Mouse (Mus musculus): ENCODE measurements at regions not wholly inside any gene's neighbourhood (a gene's known extent, or its start where the extent isn't known, plus 50 kb on each side); places are given as distances from the start of the nearest gene placed in this dataset.

DNA sequence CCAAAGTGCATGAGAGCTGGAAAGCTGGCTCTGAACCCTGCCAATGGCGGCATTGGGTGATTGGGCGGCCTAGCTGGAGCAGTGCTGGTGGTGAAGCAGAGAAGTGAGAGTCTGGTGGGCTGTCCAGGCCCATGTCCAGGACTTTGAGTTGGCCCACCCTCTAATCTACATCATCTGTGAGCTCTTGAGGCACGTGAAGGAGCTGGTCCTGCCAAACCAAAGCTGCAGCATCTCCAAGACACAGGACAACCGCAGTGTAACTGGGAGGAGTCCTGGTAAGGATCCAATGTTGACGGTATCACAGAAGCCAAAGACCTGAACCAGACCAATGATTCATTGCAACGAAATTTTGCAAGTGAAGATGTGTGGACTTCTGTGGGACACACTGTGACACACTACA, 231.4 kb upstream of the Gm6657 start:
- Histone ChIP-seq H3K9me3 (replicated peaks) (no peaks in the 10 kb centered on the region; the same call in 1 of the 2 replicates), H3K4me3 (ENCODE audit: low read depth, low read length) (no peak overlapping the region), H3K4me1 (ENCODE audit: insufficient read depth, low read depth, low read length) (no peaks in the 10 kb centered on the region), H3K27me3 (ENCODE audit: insufficient read depth, low read length) (no peaks in the 10 kb centered on the region), H3K36me3 (replicated peaks) (no peaks in the 10 kb centered on the region)
- DNase-seq (ENCODE audit: low spot score) (no peak), ATAC-seq (ENCODE audit: extremely low read depth, insufficient number of reproducible peaks, low FRiP score, poor library complexity, severe bottlenecking) (no peak)
- TF ChIP-seq CTCF (IDR thresholded peaks at IDR 0.05; ENCODE audit: low read depth, low read length), result no peak
- no peak for TF ChIP-seq GATA2 (IDR thresholded peaks at IDR 0.05; ENCODE audit: borderline replicate concordance, low read depth, low read length)
- no peak for TF ChIP-seq GATA1 (IDR thresholded peaks at IDR 0.05; ENCODE audit: borderline replicate concordance, low read length)
- no peak for TF ChIP-seq TAL1 (conservative IDR thresholded peaks at IDR 0.05; ENCODE audit: low read depth, low read length)
- TF ChIP-seq POLR2AphosphoS5 (IDR thresholded peaks at IDR 0.05; ENCODE audit: insufficient replicate concordance, low read depth, low read length), result no peak

DNA sequence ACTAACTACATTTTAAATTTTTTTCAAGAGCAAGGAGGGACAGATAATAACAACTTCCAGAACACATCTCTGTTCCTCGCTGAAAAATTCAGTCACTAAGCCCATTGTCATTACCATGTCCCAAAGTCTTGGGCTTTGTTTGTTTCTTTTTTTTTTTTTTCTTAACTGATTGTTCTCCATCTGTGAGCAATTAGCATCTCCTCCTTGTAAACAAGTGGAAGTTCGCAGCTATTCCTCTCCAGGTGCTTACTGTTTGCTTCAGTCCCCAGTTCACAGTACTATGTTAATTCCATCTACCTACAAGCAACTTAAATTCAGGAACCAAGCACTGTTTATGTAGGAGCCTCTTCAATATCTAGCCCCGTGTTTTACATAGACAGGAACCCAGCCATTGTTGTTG, 225.5 kb upstream of the Gm6657 start:
- Histone ChIP-seq H3K4me1 (ENCODE audit: insufficient read depth, low read depth, low read length) (no peaks in the 10 kb centered on the region), H3K9me3 (replicated peaks) (no peaks in the 10 kb centered on the region; the same call in 1 of the 2 replicates), H3K27me3 (ENCODE audit: insufficient read depth, low read length) (no peaks in the 10 kb centered on the region), H3K4me3 (ENCODE audit: low read depth, low read length) (no peak overlapping the region), H3K36me3 (replicated peaks) (no peaks in the 10 kb centered on the region)
- TF ChIP-seq CTCF (IDR thresholded peaks at IDR 0.05; ENCODE audit: low read depth, low read length) (no peak), GATA2 (IDR thresholded peaks at IDR 0.05; ENCODE audit: borderline replicate concordance, low read depth, low read length) (no peak)
- ATAC-seq (ENCODE audit: extremely low read depth, insufficient number of reproducible peaks, low FRiP score, poor library complexity, severe bottlenecking), result no peak
- DNase-seq (ENCODE audit: low spot score), result no peak

DNA sequence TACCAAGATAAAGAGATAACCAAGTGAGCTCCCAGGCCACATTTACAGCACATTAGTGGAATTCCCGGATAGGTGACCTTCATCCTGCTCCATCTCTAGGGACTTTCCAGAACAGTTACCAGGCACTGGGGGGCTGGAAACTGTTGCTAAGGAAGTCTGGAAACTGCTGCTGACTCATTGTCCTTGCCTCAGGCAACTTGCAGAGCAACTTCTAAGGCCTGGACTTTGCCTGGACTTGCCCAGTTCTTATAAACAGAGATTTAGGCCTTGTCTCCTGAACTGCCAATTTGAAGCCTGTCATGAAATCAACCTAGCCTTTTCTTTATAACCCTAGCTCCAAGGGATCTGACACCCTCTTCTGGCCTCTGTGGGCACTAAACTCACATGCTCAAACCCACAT, 224.0 kb upstream of the Gm6657 start:
- Histone ChIP-seq H3K9me3 (replicated peaks) (no peaks in the 10 kb centered on the region; the same call in 1 of the 2 replicates), H3K4me3 (ENCODE audit: low read depth, low read length) (no peak overlapping the region), H3K27me3 (ENCODE audit: insufficient read depth, low read length) (no peaks in the 10 kb centered on the region), H3K4me1 (ENCODE audit: insufficient read depth, low read depth, low read length) (no peaks in the 10 kb centered on the region), H3K36me3 (replicated peaks) (no peaks in the 10 kb centered on the region)
- TF ChIP-seq GATA2 (IDR thresholded peaks at IDR 0.05; ENCODE audit: borderline replicate concordance, low read depth, low read length), result no peak
- no peak for TF ChIP-seq CTCF (IDR thresholded peaks at IDR 0.05; ENCODE audit: low read depth, low read length)
- TF ChIP-seq TAL1 (conservative IDR thresholded peaks at IDR 0.05; ENCODE audit: low read depth, low read length), result no peak
- TF ChIP-seq GATA1 (IDR thresholded peaks at IDR 0.05; ENCODE audit: borderline replicate concordance, low read length), result no peak
- TF ChIP-seq POLR2AphosphoS5 (IDR thresholded peaks at IDR 0.05; ENCODE audit: insufficient replicate concordance, low read depth, low read length), result no peak
- ATAC-seq (ENCODE audit: extremely low read depth, insufficient number of reproducible peaks, low FRiP score, poor library complexity, severe bottlenecking) (no peak), DNase-seq (ENCODE audit: low spot score) (no peak)

DNA sequence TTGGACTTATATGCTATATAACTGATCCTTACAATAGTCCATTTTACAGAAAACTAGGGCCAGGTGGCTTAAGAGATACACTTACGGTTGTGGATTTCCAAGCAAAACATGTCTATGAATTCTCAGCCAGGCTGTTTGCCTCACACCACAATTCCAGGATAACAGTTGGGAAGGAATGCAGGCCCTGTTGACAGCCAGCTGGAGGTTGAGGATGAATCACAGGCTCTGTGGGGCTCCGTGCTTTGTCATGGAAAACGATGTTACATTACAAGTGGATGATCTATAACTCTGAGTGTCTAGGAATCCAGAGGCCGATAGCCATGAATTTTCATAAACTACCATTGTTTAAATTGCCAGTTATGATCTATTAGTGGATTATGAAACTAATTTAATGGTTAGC, 221.9 kb upstream of the Gm6657 start:
- H3K4me1 ChIP-seq (ENCODE audit: insufficient read depth, low read depth, low read length), result no peaks in the 10 kb centered on the region
- TF ChIP-seq GATA1 (IDR thresholded peaks at IDR 0.05; ENCODE audit: borderline replicate concordance, low read length) (no peak), TAL1 (conservative IDR thresholded peaks at IDR 0.05; ENCODE audit: low read depth, low read length) (no peak), CTCF (IDR thresholded peaks at IDR 0.05; ENCODE audit: low read depth, low read length) (no peak), GATA2 (IDR thresholded peaks at IDR 0.05; ENCODE audit: borderline replicate concordance, low read depth, low read length) (no peak), POLR2AphosphoS5 (IDR thresholded peaks at IDR 0.05; ENCODE audit: insufficient replicate concordance, low read depth, low read length) (no peak)
- no peaks in the 10 kb centered on the region for H3K9me3 ChIP-seq (replicated peaks)
- ATAC-seq (ENCODE audit: extremely low read depth, insufficient number of reproducible peaks, low FRiP score, poor library complexity, severe bottlenecking) (no peak), DNase-seq (ENCODE audit: low spot score) (no peak)
- H3K27me3 ChIP-seq (ENCODE audit: insufficient read depth, low read length), result no peaks in the 10 kb centered on the region
- H3K36me3 ChIP-seq (replicated peaks), result no peaks in the 10 kb centered on the region
- H3K4me3 ChIP-seq (ENCODE audit: low read depth, low read length), result no peak overlapping the region

GRCm38 (mm10) chr12:77976952-77977351, 217.1 kb upstream of the Gm6657 start:
- no peak for DNase-seq (ENCODE audit: low spot score)
- no peaks in the 10 kb centered on the region for H3K36me3 ChIP-seq (replicated peaks)
- no peaks in the 10 kb centered on the region for H3K4me1 ChIP-seq (ENCODE audit: insufficient read depth, low read depth, low read length)
- no peaks in the 10 kb centered on the region for H3K9me3 ChIP-seq (replicated peaks)
- H3K4me3 ChIP-seq (ENCODE audit: low read depth, low read length), result no peak overlapping the region
- ATAC-seq (ENCODE audit: extremely low read depth, insufficient number of reproducible peaks, low FRiP score, poor library complexity, severe bottlenecking), result no peak
- no peaks in the 10 kb centered on the region for H3K27me3 ChIP-seq (ENCODE audit: insufficient read depth, low read length)
- TF ChIP-seq GATA1 (IDR thresholded peaks at IDR 0.05; ENCODE audit: borderline replicate concordance, low read length) (no peak), GATA2 (IDR thresholded peaks at IDR 0.05; ENCODE audit: borderline replicate concordance, low read depth, low read length) (no peak), CTCF (IDR thresholded peaks at IDR 0.05; ENCODE audit: low read depth, low read length) (no peak), TAL1 (conservative IDR thresholded peaks at IDR 0.05; ENCODE audit: low read depth, low read length) (no peak), POLR2AphosphoS5 (IDR thresholded peaks at IDR 0.05; ENCODE audit: insufficient replicate concordance, low read depth, low read length) (no peak)

DNA sequence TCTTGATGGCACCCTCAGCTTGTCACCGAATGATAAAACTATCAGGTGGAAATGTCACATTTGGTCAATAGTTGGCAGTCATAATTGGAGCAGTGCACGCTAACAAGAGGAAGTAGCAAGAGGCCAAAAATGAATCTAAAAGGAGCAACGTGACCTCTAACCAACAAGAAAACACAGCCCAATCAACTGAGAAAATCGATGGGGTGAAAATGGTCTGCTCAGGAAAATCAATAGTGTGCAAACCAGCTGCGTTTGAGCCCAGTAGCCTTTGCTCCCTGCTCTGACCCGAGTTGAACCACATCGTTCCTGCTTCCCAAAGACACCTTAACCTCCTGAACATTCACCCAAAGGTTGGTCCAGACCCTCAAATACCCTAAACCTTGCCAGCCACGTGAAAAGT, 207.3 kb upstream of the Gm6657 start:
- TF ChIP-seq POLR2AphosphoS5 (IDR thresholded peaks at IDR 0.05; ENCODE audit: insufficient replicate concordance, low read depth, low read length) (no peak), GATA1 (IDR thresholded peaks at IDR 0.05; ENCODE audit: borderline replicate concordance, low read length) (no peak), TAL1 (conservative IDR thresholded peaks at IDR 0.05; ENCODE audit: low read depth, low read length) (no peak), CTCF (IDR thresholded peaks at IDR 0.05; ENCODE audit: low read depth, low read length) (no peak), GATA2 (IDR thresholded peaks at IDR 0.05; ENCODE audit: borderline replicate concordance, low read depth, low read length) (no peak)
- DNase-seq (ENCODE audit: low spot score) (no peak), ATAC-seq (ENCODE audit: extremely low read depth, insufficient number of reproducible peaks, low FRiP score, poor library complexity, severe bottlenecking) (no peak)
- Histone ChIP-seq H3K9me3 (replicated peaks) (no peaks in the 10 kb centered on the region), H3K4me1 (ENCODE audit: insufficient read depth, low read depth, low read length) (no peaks in the 10 kb centered on the region), H3K27me3 (ENCODE audit: insufficient read depth, low read length) (peaks cover 2% of the 10 kb centered on the region), H3K4me3 (ENCODE audit: low read depth, low read length) (no peak overlapping the region), H3K36me3 (replicated peaks) (no peaks in the 10 kb centered on the region)

GRCm38 (mm10) chr12:77989766-77990165, 204.3 kb upstream of the Gm6657 start:
- Histone ChIP-seq H3K4me3 (ENCODE audit: low read depth, low read length) (no peak overlapping the region), H3K27me3 (ENCODE audit: insufficient read depth, low read length) (peaks cover 2% of the 10 kb centered on the region), H3K9me3 (replicated peaks) (no peaks in the 10 kb centered on the region), H3K36me3 (replicated peaks) (no peaks in the 10 kb centered on the region), H3K4me1 (ENCODE audit: insufficient read depth, low read depth, low read length) (no peaks in the 10 kb centered on the region)
- DNase-seq (ENCODE audit: low spot score) (no peak), ATAC-seq (ENCODE audit: extremely low read depth, insufficient number of reproducible peaks, low FRiP score, poor library complexity, severe bottlenecking) (no peak)
- no peak for TF ChIP-seq TAL1 (conservative IDR thresholded peaks at IDR 0.05; ENCODE audit: low read depth, low read length)
- TF ChIP-seq GATA2 (IDR thresholded peaks at IDR 0.05; ENCODE audit: borderline replicate concordance, low read depth, low read length), result no peak
- TF ChIP-seq CTCF (IDR thresholded peaks at IDR 0.05; ENCODE audit: low read depth, low read length), result no peak
- TF ChIP-seq POLR2AphosphoS5 (IDR thresholded peaks at IDR 0.05; ENCODE audit: insufficient replicate concordance, low read depth, low read length), result no peak
- TF ChIP-seq GATA1 (IDR thresholded peaks at IDR 0.05; ENCODE audit: borderline replicate concordance, low read length), result no peak
